Mouse (Mus musculus) liver, postnatal 0 days (tissue): Measurements from ENCODE around the gene Jagn1. TPM values are rescaled to one million over a fixed set of nuclear protein-coding genes. Genes with fewer than 3 reads are reported as not detected.

Experiments used
- ATAC-seq: fragments of 200-750 bp; cut with Nextera tagmentation; 2 replicates; pipeline ENCODE4 v1.8.0; 2017; ENCODE audit warnings: mild to moderate bottlenecking, moderate library complexity
- DNase-seq: peaks from one replicate; pipeline ENCODE4 v3.0.0-alpha.2; 2016
- H3K27ac ChIP-seq: fragments of 300-500 bp; sonication (generic); 2 replicates; pipeline ENCODE4 v1.5.1; 2014; ENCODE audit warnings: antibody characterized with exemption, moderate library complexity, mild to moderate bottlenecking, low read depth
- H3K27me3 ChIP-seq: fragments of 300-500 bp; sonication (generic); 2 replicates; pipeline ENCODE4 v1.6.1; 2014; ENCODE audit warnings: low read length, control low read depth, mixed read lengths; ENCODE audit not compliant: insufficient read depth
- H3K36me3 ChIP-seq: fragments of 300-500 bp; sonication (generic); replicated peaks from 2 replicates; pipeline ENCODE4 v1.6.1; 2014; ENCODE audit warnings: mild to moderate bottlenecking, control low read depth, low read length, moderate library complexity, mixed read lengths; ENCODE audit not compliant: insufficient read depth
- H3K4me1 ChIP-seq: fragments of 300-500 bp; sonication (generic); 2 replicates; pipeline ENCODE4 v1.6.1; 2014; ENCODE audit warnings: antibody characterized with exemption, mild to moderate bottlenecking, control low read depth; ENCODE audit not compliant: insufficient read depth
- H3K4me2 ChIP-seq: fragments of 300-500 bp; sonication (generic); 2 replicates; pipeline ENCODE4 v1.6.1; 2014; ENCODE audit warnings: low read depth, mild to moderate bottlenecking, low read length, moderate library complexity, mixed read lengths
- H3K4me3 ChIP-seq: fragments of 300-500 bp; sonication (generic); 2 replicates; pipeline ENCODE4 v1.5.1; 2014; ENCODE audit warnings: low read depth, low read length
- H3K9ac ChIP-seq: fragments of 300-500 bp; sonication (generic); replicated peaks from 2 replicates; pipeline ENCODE4 v1.6.1; 2014; ENCODE audit warnings: mild to moderate bottlenecking, moderate library complexity
- H3K9me3 ChIP-seq: fragments of 300-500 bp; sonication (generic); 2 replicates; pipeline ENCODE4 v1.6.1; 2016; ENCODE audit warnings: mild to moderate bottlenecking, control low read depth, low read length, mixed read lengths
- CTCF ChIP-seq: sonication (generic); IDR thresholded peaks from 2 replicates; pipeline ENCODE4 v1.5.1; 2016; ENCODE audit warnings: antibody characterized with exemption, low read depth
- EP300 ChIP-seq: IDR thresholded peaks from 2 replicates; pipeline ENCODE4 v1.6.1; 2016; ENCODE audit warnings: antibody characterized with exemption, low read depth, mild to moderate bottlenecking
- WGBS: fragments of 180-500 bp; shearing (Covaris S2); extraction: QIAGEN DNeasy Blood & Tissue Kit; methylation state at CpG from one replicate; pipeline ENCODE4 v1.1.7; 2014; ENCODE audit not compliant: insufficient replicate concordance; 5-methylcytosine and 5-hydroxymethylcytosine counted together
- microRNA-seq: library from miRNA; unstranded; fragments of <30 nt; microRNA quantifications from one replicate; pipeline ENCODE4, GENCODE M21; 2016
- polyA plus RNA-seq: library from polyadenylated mRNA; unstranded; fragments of >200 nt; fragmentation: Nextera tagmentation; extraction: Ambion mirVana; gene quantifications from 2 replicates; pipeline ENCODE4 v1.2.1, GENCODE M21; 2015

Jagn1 gene
- polyA plus RNA-seq, 1 experiment from 2014 or later, result 49.2 TPM

GRCm38 (mm10) chr6:113483729-113484128 lies 41.4 kb downstream of the Jagn1 start:
- Histone ChIP-seq H3K9ac (peak overlapping the region; percentile 73), H3K4me2 (peak overlapping the region; percentile 98), H3K36me3 (peaks cover 6% of the 10 kb centered on the region; the same call in 1 of the 2 replicates), H3K27ac (peak overlapping the region; percentile 87), H3K27me3 (no peaks in the 10 kb centered on the region), H3K4me3 (peak overlapping the region; percentile 66), H3K9me3 (no peaks in the 10 kb centered on the region), H3K4me1 (peaks cover 26% of the 10 kb centered on the region)
- no peak for DNase-seq
- peak; percentile 9; the same call in 1 of the 2 replicates for ATAC-seq
- TF ChIP-seq EP300 (no peak), CTCF (0 out of 2 replicates have a peak, but pooled peaks have one; percentile 11)
- WGBS, result 6% methylated on average over 10 of the region's 10 CpGs

GRCm38 (mm10) chr6:113487125-113487576 lies 44.8 kb downstream of the Jagn1 start:
- no peak for DNase-seq
- Histone ChIP-seq H3K4me1 (peaks cover 20% of the 10 kb centered on the region), H3K9ac (no peak overlapping the region), H3K4me2 (no peak overlapping the region), H3K36me3 (peaks cover 8% of the 10 kb centered on the region), H3K4me3 (no peak overlapping the region), H3K9me3 (no peaks in the 10 kb centered on the region), H3K27ac (peak overlapping the region; percentile 89), H3K27me3 (no peaks in the 10 kb centered on the region)
- peak; percentile 17 for ATAC-seq
- WGBS, result 34% methylated on average over 7 of the region's 7 CpGs
- TF ChIP-seq CTCF (no peak), EP300 (no peak; the same call in 1 of the 2 replicates)

GRCm38 (mm10) chr6:113489410-113489809 lies 47.0 kb downstream of the Jagn1 start:
- no peak overlapping the region for H3K4me2 ChIP-seq

GRCm38 (mm10) chr6:113492101-113492864 lies 49.9 kb downstream of the Jagn1 start:
- H3K27ac ChIP-seq, result no peak overlapping the region
- TF ChIP-seq EP300 (no peak), CTCF (no peak)
- ATAC-seq, result no peak
- peaks cover 12% of the 10 kb centered on the region for H3K4me1 ChIP-seq
- H3K9me3 ChIP-seq, result no peaks in the 10 kb centered on the region
- H3K9ac ChIP-seq, result no peak overlapping the region
- DNase-seq, result no peak
- 77% methylated on average over 24 of the region's 24 CpGs for WGBS
- peaks cover 6% of the 10 kb centered on the region for H3K27me3 ChIP-seq
- no peak overlapping the region for H3K4me2 ChIP-seq
- H3K4me3 ChIP-seq, result no peak overlapping the region
- peaks cover 8% of the 10 kb centered on the region for H3K36me3 ChIP-seq

More at GRCm38 (mm10) chr6:113489410-113489809, 47.0 kb downstream of the Jagn1 start:
- Histone ChIP-seq H3K4me3 (no peak overlapping the region), H3K4me1 (peaks cover 8% of the 10 kb centered on the region), H3K36me3 (peaks cover 8% of the 10 kb centered on the region), H3K9me3 (no peaks in the 10 kb centered on the region), H3K27ac (no peak overlapping the region), H3K9ac (no peak overlapping the region), H3K27me3 (no peaks in the 10 kb centered on the region)
- no peak for DNase-seq
- WGBS, result 86% methylated on average over 14 of the region's 14 CpGs
- ATAC-seq, result no peak
- TF ChIP-seq CTCF, result no peak
- no peak for TF ChIP-seq EP300

GRCm38 (mm10) chr6:113494258-113494788 lies 52.0 kb downstream of the Jagn1 start:
- H3K27ac ChIP-seq, result peak overlapping the region; percentile 59; the same call in 1 of the 2 replicates
- H3K4me2 ChIP-seq, result peak overlapping the region; percentile 66
- DNase-seq, result peak; percentile 86
- H3K27me3 ChIP-seq, result peaks cover 6% of the 10 kb centered on the region
- WGBS, result 1% methylated on average over 54 of the region's 54 CpGs
- H3K4me3 ChIP-seq, result peak overlapping the region; percentile 39
- no peak for TF ChIP-seq EP300
- TF ChIP-seq CTCF, result peak; percentile 85
- no peaks in the 10 kb centered on the region for H3K9me3 ChIP-seq
- peak overlapping the region; percentile 59 for H3K9ac ChIP-seq
- ATAC-seq, result peak; percentile 90
- peaks cover 12% of the 10 kb centered on the region for H3K4me1 ChIP-seq
- peaks cover 2% of the 10 kb centered on the region; the same call in 1 of the 2 replicates for H3K36me3 ChIP-seq

GRCm38 (mm10) chr6:113495071-113495675 lies 52.8 kb downstream of the Jagn1 start:
- TF ChIP-seq EP300, result no peak
- no peak for TF ChIP-seq CTCF
- DNase-seq (no peak), ATAC-seq (no peak; the same call in 1 of the 2 replicates)
- Histone ChIP-seq H3K4me3 (peak overlapping the region; percentile 39), H3K4me1 (peaks cover 12% of the 10 kb centered on the region), H3K36me3 (peaks cover 2% of the 10 kb centered on the region; the same call in 1 of the 2 replicates), H3K27ac (no peak overlapping the region), H3K9ac (peak overlapping the region; percentile 59), H3K9me3 (no peaks in the 10 kb centered on the region), H3K27me3 (peaks cover 7% of the 10 kb centered on the region), H3K4me2 (peak overlapping the region; percentile 66)
- 49% methylated on average over 28 of the region's 28 CpGs for WGBS

Small RNAs within 50 kb of the gene (microRNA-seq; reads per million reads assigned to microRNA genes)
- not detected for gene Gm24387

Other genes with a start within 250 kb of the Jagn1 start
- gene Lhfpl4, start 247.2 kb upstream of the Jagn1 start, polyA plus RNA-seq, result not detected in 2 replicates
- 15.1 and 16.1 TPM in 2 replicates for gene Mtmr14, start 204.7 kb upstream of the Jagn1 start, polyA plus RNA-seq
- gene Cpne9, start 160.3 kb upstream of the Jagn1 start, polyA plus RNA-seq, result 0.02 and 0.04 TPM in 2 replicates
- gene Brpf1, start 135.4 kb upstream of the Jagn1 start, polyA plus RNA-seq, result 4.1 and 4.8 TPM in 2 replicates
- 3.8 and 4.2 TPM in 2 replicates for gene Ogg1, start 115.6 kb upstream of the Jagn1 start, polyA plus RNA-seq
- 17.9 and 18.1 TPM in 2 replicates for gene Camk1, start 98.6 kb upstream of the Jagn1 start, polyA plus RNA-seq
- gene Tada3, start 64.7 kb upstream of the Jagn1 start, polyA plus RNA-seq, result 11.1 and 11.9 TPM in 2 replicates
- gene Arpc4, start 64.5 kb upstream of the Jagn1 start, polyA plus RNA-seq, result 188 and 198 TPM in 2 replicates
- 0.38 and 0.83 TPM in 2 replicates for gene Ttll3, start 53.3 kb upstream of the Jagn1 start, polyA plus RNA-seq
- gene Rpusd3, start 23.2 kb upstream of the Jagn1 start, polyA plus RNA-seq, result 17.1 and 20.5 TPM in 2 replicates
- 5.9 and 8.2 TPM in 2 replicates for gene Cidec, start 6.8 kb upstream of the Jagn1 start, polyA plus RNA-seq
- gene Il17re, start 15.9 kb downstream of the Jagn1 start, polyA plus RNA-seq, result 0.26 and 0.49 TPM in 2 replicates
- gene Il17rc, start 28.9 kb downstream of the Jagn1 start, polyA plus RNA-seq, result 12.9 and 13.1 TPM in 2 replicates
- gene Creld1, start 40.7 kb downstream of the Jagn1 start, polyA plus RNA-seq, result 13.8 and 14.0 TPM in 2 replicates
- gene Prrt3, start 59.4 kb downstream of the Jagn1 start, polyA plus RNA-seq, result 0.13 and 0.14 TPM in 2 replicates
- 42.1 and 43.0 TPM in 2 replicates for gene Emc3, start 89.1 kb downstream of the Jagn1 start, polyA plus RNA-seq
- gene Fancd2, start 89.1 kb downstream of the Jagn1 start, polyA plus RNA-seq, result 3.1 and 4.5 TPM in 2 replicates
- gene Fancd2os, start 158.1 kb downstream of the Jagn1 start, polyA plus RNA-seq, result 0.12 and 0.14 TPM in 2 replicates
- gene Brk1, start 162.2 kb downstream of the Jagn1 start, polyA plus RNA-seq, result 88.5 and 88.9 TPM in 2 replicates
- gene Vhl, start 181.4 kb downstream of the Jagn1 start, polyA plus RNA-seq, result 10.0 and 12.9 TPM in 2 replicates
- gene Irak2, start 195.9 kb downstream of the Jagn1 start, polyA plus RNA-seq, result 9.2 and 10.8 TPM in 2 replicates